Mouse (Mus musculus) midbrain, embryonic 13.5 days (tissue): ENCODE results near the gene Tmem132c. TPM values are rescaled to one million over a fixed set of nuclear protein-coding genes. Genes with fewer than 3 reads are reported as not detected.
A peak's percentile ranks its signal among the peaks of the same experiment; 100 is the strongest.

ENCODE experiments used
- ATAC-seq: fragments of 200-750 bp; cut with Nextera tagmentation; 2 replicates; pipeline ENCODE4 v1.8.0; 2017; ENCODE audit warnings: mild to moderate bottlenecking, moderate TSS enrichment, moderate library complexity
- H3K27ac ChIP-seq: fragments of 300-500 bp; sonication (generic); 2 replicates; pipeline ENCODE4 v1.5.1; 2015; ENCODE audit warnings: inconsistent platforms, mild to moderate bottlenecking, moderate library complexity
- H3K27me3 ChIP-seq: fragments of 300-500 bp; sonication (generic); 2 replicates; pipeline ENCODE4 v1.6.1; 2015; ENCODE audit warnings: mild to moderate bottlenecking, inconsistent platforms
- H3K36me3 ChIP-seq: fragments of 300-500 bp; sonication (generic); 2 replicates; pipeline ENCODE4 v1.6.1; 2015; ENCODE audit warnings: mild to moderate bottlenecking, inconsistent platforms
- H3K4me1 ChIP-seq: fragments of 300-500 bp; sonication (generic); replicated peaks from 2 replicates; pipeline ENCODE4 v1.6.1; 2015; ENCODE audit warnings: inconsistent platforms
- H3K4me2 ChIP-seq: fragments of 300-500 bp; sonication (generic); replicated peaks from 2 replicates; pipeline ENCODE4 v1.6.1; 2015; ENCODE audit warnings: moderate library complexity, mild to moderate bottlenecking, inconsistent platforms
- H3K4me3 ChIP-seq: fragments of 300-500 bp; sonication (generic); replicated peaks from 2 replicates; pipeline ENCODE4 v1.5.1; 2015; ENCODE audit warnings: mild to moderate bottlenecking, inconsistent platforms
- H3K9ac ChIP-seq: fragments of 300-500 bp; sonication (generic); replicated peaks from 2 replicates; pipeline ENCODE4 v1.6.1; 2015; ENCODE audit warnings: mild to moderate bottlenecking, inconsistent platforms
- H3K9me3 ChIP-seq: fragments of 300-500 bp; sonication (generic); 2 replicates; pipeline ENCODE4 v1.6.1; 2016; ENCODE audit warnings: mild to moderate bottlenecking, inconsistent platforms
- WGBS: fragments of 180-500 bp; shearing (Covaris S2); methylation state at CpG from one replicate; pipeline ENCODE4 v1.1.7; 2015; 5-methylcytosine and 5-hydroxymethylcytosine counted together
- polyA plus RNA-seq: library from polyadenylated mRNA; unstranded; fragments of >200 nt; fragmentation: Nextera tagmentation; extraction: Ambion mirVana; gene quantifications from 2 replicates; pipeline ENCODE4 v1.2.1, GENCODE M21; 2015

Gene Tmem132c
- 10.1 and 11.2 TPM in 2 replicates for polyA plus RNA-seq

DNA sequence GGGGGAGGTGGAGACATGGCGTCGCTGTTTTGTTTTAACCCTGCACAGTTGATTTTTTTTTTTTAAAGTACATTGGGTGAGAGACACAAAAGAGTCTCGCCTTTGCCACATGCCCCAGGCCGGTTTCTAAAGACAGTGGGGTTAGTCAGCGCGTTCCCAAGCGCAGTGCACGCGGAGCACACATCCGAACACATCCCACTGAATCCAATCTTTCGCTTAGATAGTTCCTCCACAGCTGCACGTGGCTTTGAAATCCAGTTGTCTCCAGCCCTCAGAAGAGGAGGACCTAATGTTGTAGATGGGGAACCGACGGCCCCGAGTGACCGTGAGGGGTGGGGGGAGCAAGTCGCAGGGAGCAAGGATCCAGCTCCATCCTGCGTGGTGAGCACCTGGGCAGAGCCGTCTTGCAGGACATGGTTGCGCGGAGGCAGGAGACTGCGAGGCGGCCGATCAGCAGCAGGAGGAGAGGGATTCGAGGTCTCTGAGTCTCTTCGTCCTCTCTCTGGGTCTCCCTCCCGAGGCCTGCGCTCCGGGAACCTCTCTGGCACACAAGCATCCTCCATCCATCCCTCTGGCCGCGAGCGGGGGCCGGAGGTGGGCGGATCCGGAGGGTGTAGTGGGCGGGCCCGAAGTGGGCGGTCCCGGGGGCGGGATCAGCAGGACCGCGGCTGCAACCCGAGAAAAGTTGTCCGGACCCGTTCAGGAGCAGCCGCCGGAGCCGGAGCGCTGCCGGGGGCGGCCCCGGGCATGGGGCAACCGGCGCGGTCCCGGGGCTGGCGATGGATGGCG, at the start of gene Tmem132c:
Tmem132c (plus strand) TSS at position 673 of the 789 bp plus-strand sequence.
- no peak within 1 kb of the TSS for H3K27ac ChIP-seq
- ATAC-seq: peak; percentile 92

DNA sequence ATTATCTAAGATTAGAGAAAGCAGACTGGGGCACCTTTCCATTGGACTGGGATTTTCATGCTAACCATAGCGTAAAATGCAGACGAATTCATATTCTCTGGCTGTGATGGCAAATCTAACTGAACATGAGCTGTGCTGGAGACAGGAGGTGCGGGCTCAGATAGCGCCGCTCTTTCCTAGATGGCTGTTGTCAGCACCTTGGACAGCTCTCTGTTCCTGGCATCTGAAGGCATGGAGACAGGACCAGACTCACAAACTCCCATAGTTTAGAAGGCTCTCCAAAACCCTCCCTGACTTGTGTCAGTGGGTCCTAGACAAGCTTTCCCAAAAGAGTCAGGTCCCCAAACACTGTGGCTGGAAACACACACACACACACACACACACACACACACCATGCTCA, 49.7 kb upstream of the Tmem132c start:
- no peak overlapping the region for H3K4me3 ChIP-seq
- H3K9ac ChIP-seq: no peak overlapping the region
- no peak overlapping the region for H3K4me2 ChIP-seq
- H3K27ac ChIP-seq: no peak overlapping the region
- H3K36me3 ChIP-seq: no peaks in the 10 kb centered on the region
- WGBS: 34% methylated on average over 5 of the region's 5 CpGs
- H3K27me3 ChIP-seq: no peaks in the 10 kb centered on the region
- H3K4me1 ChIP-seq: no peaks in the 10 kb centered on the region
- ATAC-seq: no peak
- H3K9me3 ChIP-seq: no peaks in the 10 kb centered on the region

More for the DNA sequence above, at the start of gene Tmem132c:
- peak within 1 kb of the TSS; percentile 62 for H3K4me3 ChIP-seq
- peaks cover 66% of the 10 kb centered on the region for H3K27me3 ChIP-seq
- H3K9me3 ChIP-seq: no peaks in the 10 kb centered on the region; the same call in 1 of the 2 replicates
- peaks cover 30% of the 10 kb centered on the region for H3K4me1 ChIP-seq
- peak within 1 kb of the TSS; percentile 73 for H3K4me2 ChIP-seq
- peak within 1 kb of the TSS; percentile 63 for H3K9ac ChIP-seq
- WGBS: under 1% methylated on average over 58 of the region's 58 CpGs
- no peaks in the 10 kb centered on the region for H3K36me3 ChIP-seq

DNA sequence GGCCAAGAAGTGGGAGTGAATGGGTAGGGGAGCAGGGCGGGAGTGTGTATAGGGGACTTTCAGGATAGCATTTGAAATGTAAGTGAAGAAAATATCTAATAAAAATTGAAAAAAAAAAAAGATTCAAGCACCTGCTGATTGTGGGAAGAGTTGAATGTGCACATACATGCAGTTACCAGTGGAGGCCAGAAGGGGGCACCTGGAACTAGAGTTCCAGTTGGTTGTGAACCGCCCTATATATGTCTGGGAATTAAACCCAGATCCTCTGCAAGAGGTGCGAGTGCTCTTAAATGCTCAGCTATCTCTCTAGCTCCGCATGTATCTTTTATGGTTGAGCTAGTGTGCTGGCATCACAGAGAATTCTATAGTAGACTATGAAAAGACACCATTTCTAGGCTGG, 42.8 kb upstream of the Tmem132c start:
- no peak overlapping the region for H3K4me2 ChIP-seq
- no peak overlapping the region for H3K27ac ChIP-seq
- 61% methylated on average over 4 of the region's 4 CpGs for WGBS
- H3K9me3 ChIP-seq: peaks cover 4% of the 10 kb centered on the region; the same call in 1 of the 2 replicates
- no peaks in the 10 kb centered on the region for H3K27me3 ChIP-seq
- no peak overlapping the region for H3K9ac ChIP-seq
- no peak for ATAC-seq
- H3K36me3 ChIP-seq: no peaks in the 10 kb centered on the region
- no peak overlapping the region for H3K4me3 ChIP-seq
- no peaks in the 10 kb centered on the region for H3K4me1 ChIP-seq

DNA sequence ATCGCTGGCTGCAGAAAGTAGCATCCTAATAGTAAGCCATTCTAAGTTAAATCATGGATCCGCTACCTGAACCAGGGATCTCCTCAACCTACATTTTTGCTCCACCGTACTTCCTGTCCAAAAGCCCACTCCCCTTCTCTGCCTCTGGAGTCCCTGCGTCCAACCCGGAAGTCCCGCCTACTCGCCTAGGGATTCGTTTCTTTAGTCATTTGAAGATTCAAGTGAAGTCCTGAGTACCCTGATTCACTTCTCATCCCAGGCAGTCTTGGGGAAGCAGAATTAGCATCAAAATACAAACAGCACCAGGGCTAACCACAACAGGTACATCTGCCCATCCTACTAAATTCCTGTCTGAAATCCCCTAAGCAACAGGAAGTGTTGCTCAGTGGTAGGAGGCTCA, 36.7 kb upstream of the Tmem132c start:
- H3K27me3 ChIP-seq: no peaks in the 10 kb centered on the region
- H3K4me1 ChIP-seq: no peaks in the 10 kb centered on the region
- H3K9ac ChIP-seq: no peak overlapping the region
- H3K9me3 ChIP-seq: peaks cover 4% of the 10 kb centered on the region; the same call in 1 of the 2 replicates
- H3K36me3 ChIP-seq: no peaks in the 10 kb centered on the region
- 87% methylated on average over 8 of the region's 8 CpGs for WGBS
- no peak overlapping the region for H3K4me2 ChIP-seq
- H3K27ac ChIP-seq: no peak overlapping the region
- no peak for ATAC-seq
- H3K4me3 ChIP-seq: no peak overlapping the region

DNA sequence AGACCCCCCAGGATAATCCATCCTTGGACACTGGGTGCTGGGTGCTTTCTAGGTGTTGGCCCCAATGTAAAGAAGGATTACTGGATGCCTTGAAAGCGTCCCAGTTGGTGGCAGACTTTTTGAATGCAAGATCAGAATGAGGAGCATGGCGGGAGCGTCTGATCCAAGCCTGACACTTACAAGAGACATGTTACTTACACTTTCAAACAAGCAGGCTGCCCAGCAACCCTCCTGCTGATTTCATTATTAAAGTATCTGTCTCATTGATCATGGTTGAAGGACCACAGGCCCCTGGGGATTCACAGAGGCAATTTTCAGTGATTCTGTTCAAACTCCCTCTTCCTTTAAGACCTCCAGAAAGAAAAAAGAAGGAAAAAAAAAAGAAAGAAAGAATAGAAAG, 25.2 kb upstream of the Tmem132c start:
- Histone ChIP-seq H3K36me3 (no peaks in the 10 kb centered on the region), H3K9ac (no peak overlapping the region), H3K4me2 (no peak overlapping the region), H3K9me3 (no peaks in the 10 kb centered on the region), H3K27me3 (peaks cover 3% of the 10 kb centered on the region; the same call in 1 of the 2 replicates), H3K27ac (no peak overlapping the region), H3K4me3 (no peak overlapping the region), H3K4me1 (peaks cover 15% of the 10 kb centered on the region)
- ATAC-seq: no peak
- 7% methylated on average over 3 of the region's 3 CpGs for whole genome bisulfite sequencing

DNA sequence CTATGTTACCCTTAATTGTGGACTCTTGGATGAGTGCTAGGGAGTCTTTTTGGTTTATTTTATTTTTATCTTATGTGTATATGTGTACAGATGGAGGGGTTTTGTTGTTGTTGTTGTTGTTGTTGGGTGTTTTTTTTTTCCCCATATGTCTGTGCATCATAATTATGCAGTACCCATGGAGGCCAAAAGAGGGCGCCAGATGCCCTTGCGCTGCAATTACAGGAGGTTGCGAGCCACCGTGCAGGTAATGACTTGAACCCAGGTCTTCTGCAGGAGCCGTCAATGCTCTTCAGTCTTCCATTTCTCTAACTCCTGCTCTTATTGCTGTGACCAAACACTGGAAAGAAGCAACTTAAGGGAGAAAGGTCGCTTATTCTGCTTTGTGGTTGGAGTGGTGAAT, 23.9 kb upstream of the Tmem132c start:
- 66% methylated on average over 6 of the region's 6 CpGs for WGBS

DNA sequence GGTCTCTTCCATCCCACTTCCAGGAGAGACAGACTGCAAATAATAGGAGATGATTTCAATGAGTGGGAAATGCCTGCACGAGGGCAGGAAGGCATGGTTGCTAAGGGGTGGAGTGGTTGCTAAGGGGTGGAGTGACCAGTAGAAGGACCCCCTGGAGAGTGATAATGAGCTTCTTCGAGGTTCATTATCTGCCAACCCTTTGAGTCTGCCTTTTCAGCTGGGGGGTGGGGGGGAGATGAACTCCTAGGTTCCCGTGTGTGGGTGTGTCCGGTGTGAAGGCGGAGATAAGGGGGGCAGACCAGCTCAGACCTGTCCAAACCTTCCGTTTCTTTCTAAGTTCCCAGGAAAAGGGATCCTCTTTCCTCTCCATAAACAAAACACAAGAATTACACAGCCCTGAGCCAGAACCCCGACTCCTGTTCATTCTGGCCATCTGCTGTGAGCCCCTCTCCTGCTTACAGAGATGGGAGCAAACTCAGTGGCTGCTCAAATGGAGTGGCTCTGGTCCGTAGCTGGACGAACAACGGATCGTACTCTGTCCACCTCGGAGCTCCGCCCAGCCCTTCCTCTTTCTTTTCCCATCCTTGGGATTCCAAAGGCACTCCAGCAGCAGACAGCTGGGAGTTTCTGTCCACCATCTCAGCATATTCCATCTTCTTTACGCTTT, 13.5 kb upstream of the Tmem132c start:
- peak overlapping the region; percentile 21 for H3K4me3 ChIP-seq
- peaks cover 14% of the 10 kb centered on the region; the same call in 1 of the 2 replicates for H3K27me3 ChIP-seq
- 2% methylated on average over 14 of the region's 14 CpGs for WGBS
- peak overlapping the region; percentile 46; the same call in 1 of the 2 replicates for H3K27ac ChIP-seq
- peak overlapping the region; percentile 50 for H3K4me2 ChIP-seq
- peak; percentile 78 for ATAC-seq
- peaks cover 16% of the 10 kb centered on the region for H3K4me1 ChIP-seq
- H3K9ac ChIP-seq: peak overlapping the region; percentile 33
- H3K36me3 ChIP-seq: no peaks in the 10 kb centered on the region
- H3K9me3 ChIP-seq: no peaks in the 10 kb centered on the region

More for the DNA sequence above, 23.9 kb upstream of the Tmem132c start:
- H3K4me1 ChIP-seq: peaks cover 9% of the 10 kb centered on the region
- H3K36me3 ChIP-seq: no peaks in the 10 kb centered on the region
- ATAC-seq: no peak
- H3K27me3 ChIP-seq: peaks cover 2% of the 10 kb centered on the region; the same call in 1 of the 2 replicates
- no peak overlapping the region for H3K4me3 ChIP-seq
- H3K4me2 ChIP-seq: no peak overlapping the region
- no peak overlapping the region for H3K9ac ChIP-seq
- H3K27ac ChIP-seq: no peak overlapping the region
- no peaks in the 10 kb centered on the region for H3K9me3 ChIP-seq

DNA sequence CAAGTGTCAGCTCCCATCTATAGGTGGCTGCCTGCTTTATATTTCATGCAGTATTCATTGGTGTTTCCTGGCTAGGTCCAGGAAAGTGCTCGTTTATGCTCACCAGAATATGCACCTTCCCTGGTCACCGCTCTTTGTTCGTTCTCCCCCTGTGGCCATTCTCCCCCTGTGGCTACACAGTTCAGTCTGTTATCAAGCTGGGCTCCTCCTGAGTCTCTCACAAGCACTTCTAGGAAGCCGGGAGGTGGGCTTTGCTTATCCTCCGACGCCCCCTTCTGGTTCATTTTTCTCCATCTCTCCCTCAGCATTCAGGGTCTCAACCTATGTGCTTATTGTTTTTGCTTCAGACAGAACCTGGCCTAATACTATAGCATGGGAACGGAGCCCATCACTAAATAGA, 6.9 kb upstream of the Tmem132c start:
- Histone ChIP-seq H3K9ac (no peak overlapping the region), H3K36me3 (no peaks in the 10 kb centered on the region), H3K4me1 (peaks cover 14% of the 10 kb centered on the region), H3K27ac (peak overlapping the region; percentile 1), H3K9me3 (no peaks in the 10 kb centered on the region; the same call in 1 of the 2 replicates), H3K27me3 (peaks cover 44% of the 10 kb centered on the region), H3K4me3 (no peak overlapping the region), H3K4me2 (peak overlapping the region; percentile 33)
- WGBS: 1% methylated on average over 7 of the region's 7 CpGs
- peak; percentile 83 for ATAC-seq

DNA sequence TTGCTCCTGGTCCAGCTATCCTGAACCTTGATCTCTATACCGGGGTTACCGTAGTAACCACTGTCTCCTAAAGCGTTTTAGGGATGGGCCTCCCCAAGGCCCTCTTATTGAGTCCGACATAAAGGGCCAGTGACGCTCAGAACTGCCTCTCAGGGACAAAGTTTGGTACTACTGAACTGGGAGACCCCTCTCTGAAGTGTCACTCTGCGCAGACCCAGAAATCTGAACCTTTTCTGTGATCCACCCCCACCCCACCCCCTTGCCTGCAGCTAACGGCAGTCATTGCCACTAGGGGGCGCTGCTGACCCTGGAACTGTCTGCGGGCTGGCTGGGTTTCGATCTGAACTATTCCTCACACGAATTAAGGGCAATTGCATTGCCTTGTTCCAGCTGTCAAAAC, 6.4 kb upstream of the Tmem132c start:
- Histone ChIP-seq H3K27me3 (peaks cover 40% of the 10 kb centered on the region), H3K4me3 (no peak overlapping the region), H3K36me3 (no peaks in the 10 kb centered on the region), H3K9me3 (no peaks in the 10 kb centered on the region; the same call in 1 of the 2 replicates), H3K4me1 (peaks cover 14% of the 10 kb centered on the region), H3K27ac (no peak overlapping the region), H3K4me2 (peak overlapping the region; percentile 33), H3K9ac (no peak overlapping the region)
- WGBS: 1% methylated on average over 11 of the region's 11 CpGs
- ATAC-seq: peak; percentile 86

DNA sequence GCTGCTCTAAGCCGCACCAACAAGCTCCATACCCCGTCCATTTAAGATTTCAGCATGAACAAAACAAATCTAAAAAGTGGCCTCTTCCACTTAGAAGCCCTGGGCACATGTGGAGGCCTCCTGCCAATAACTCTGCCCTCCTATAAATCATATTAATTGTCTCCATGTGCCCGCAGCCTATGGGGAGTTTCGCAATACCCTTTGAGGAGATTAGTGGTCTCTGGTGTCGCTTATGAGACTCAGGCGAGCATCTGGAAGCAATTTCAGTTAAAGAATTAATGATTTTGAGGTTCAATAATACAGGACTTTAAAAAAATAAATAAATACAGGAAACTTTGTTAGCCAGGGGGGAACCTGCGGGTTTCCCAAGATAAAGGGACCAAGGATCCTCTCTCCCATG, 1.9 kb upstream of the Tmem132c start:
- Histone ChIP-seq H3K27me3 (peaks cover 69% of the 10 kb centered on the region), H3K27ac (no peak overlapping the region), H3K36me3 (no peaks in the 10 kb centered on the region), H3K4me1 (peaks cover 39% of the 10 kb centered on the region), H3K4me2 (no peak overlapping the region), H3K4me3 (no peak overlapping the region), H3K9me3 (no peaks in the 10 kb centered on the region; the same call in 1 of the 2 replicates), H3K9ac (no peak overlapping the region)
- WGBS: 50% methylated on average over 7 of the region's 7 CpGs
- no peak for ATAC-seq

DNA sequence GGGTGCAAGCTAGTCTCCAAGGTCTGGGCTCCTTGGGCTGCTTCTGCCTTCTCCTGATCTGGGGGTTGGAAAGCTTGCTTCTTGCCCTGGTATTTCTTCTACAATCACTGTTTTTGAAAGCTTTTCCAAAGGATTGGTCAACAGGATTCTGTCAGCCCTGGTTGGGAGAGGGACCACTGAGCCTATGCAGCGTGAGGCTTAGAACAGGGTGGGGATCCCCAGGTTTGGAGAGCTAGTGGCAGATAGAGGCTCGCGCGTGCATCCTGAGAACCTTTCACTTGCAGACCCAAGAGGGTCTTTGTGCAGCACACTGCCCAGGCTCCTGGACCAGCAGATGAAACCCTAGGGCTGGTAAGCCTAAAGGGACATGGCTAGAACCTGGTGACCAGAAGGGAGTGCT, 962 bp upstream of the Tmem132c start:
- Histone ChIP-seq H3K9ac (0 out of 2 replicates have a peak overlapping the region, but pooled peaks have one; percentile 63), H3K9me3 (no peaks in the 10 kb centered on the region; the same call in 1 of the 2 replicates), H3K4me3 (no peak overlapping the region), H3K27me3 (peaks cover 71% of the 10 kb centered on the region), H3K27ac (no peak overlapping the region), H3K36me3 (no peaks in the 10 kb centered on the region), H3K4me2 (peak overlapping the region; percentile 73), H3K4me1 (peaks cover 32% of the 10 kb centered on the region)
- 8% methylated on average over 4 of the region's 4 CpGs for WGBS
- no peak for ATAC-seq
